Mouse (Mus musculus): ENCODE data around the gene Sycp1.

Gene Sycp1

DNA sequence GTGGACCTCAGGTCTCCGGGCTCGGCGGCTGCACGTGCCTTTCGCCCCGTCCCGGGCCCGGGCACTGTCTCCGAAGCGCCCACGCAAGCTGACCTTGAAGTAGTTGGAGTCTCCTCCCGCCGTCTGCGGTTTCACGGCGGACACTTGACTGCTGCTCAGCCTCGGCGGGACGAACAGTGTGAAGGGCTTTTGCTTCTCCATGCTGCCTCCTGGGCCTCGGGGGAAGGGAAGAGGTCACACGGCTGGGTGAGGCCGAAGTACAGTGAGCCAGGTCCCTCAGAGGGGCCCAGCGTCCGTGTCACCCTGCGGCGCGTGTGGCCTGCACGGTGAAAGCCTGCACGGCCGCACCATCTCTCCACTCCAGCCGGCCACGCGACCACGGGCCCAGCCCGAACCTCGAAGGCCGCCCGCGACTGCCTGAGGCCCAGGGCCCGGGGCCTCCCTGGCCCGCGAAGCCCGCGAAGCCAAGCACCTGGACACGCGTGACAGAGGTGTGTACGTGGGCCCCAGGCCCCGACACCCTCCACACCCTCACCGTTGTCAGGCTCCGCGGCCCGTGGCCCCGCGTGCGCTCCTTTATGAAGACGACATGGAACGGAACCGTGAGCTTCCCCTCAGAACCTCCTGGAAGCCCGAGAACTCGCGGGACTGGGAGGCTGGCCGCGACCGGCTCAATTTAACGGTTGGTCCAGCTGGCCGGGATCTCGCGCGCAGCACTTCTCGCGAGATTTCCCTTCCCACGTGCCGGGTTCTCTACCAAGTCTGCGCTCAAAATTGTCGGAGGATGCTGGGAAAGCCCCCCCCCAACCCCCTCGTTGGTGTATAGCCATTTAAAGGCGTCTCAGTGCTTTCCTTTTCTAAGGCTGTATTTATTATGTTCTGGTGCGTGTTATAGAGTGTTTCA, at the start of gene Sycp1:
TSS of gene Sycp1 (minus strand) at position 650 of the 904 bp plus-strand sequence.
- DNase-seq (ENCODE audit: extremely low read depth, low read depth) = no peak

GRCm38 (mm10) chr3:102980349-102980736, 44.4 kb upstream of the Sycp1 start:
- DNase-seq (ENCODE audit: extremely low read depth, low read depth) = no peak

DNA sequence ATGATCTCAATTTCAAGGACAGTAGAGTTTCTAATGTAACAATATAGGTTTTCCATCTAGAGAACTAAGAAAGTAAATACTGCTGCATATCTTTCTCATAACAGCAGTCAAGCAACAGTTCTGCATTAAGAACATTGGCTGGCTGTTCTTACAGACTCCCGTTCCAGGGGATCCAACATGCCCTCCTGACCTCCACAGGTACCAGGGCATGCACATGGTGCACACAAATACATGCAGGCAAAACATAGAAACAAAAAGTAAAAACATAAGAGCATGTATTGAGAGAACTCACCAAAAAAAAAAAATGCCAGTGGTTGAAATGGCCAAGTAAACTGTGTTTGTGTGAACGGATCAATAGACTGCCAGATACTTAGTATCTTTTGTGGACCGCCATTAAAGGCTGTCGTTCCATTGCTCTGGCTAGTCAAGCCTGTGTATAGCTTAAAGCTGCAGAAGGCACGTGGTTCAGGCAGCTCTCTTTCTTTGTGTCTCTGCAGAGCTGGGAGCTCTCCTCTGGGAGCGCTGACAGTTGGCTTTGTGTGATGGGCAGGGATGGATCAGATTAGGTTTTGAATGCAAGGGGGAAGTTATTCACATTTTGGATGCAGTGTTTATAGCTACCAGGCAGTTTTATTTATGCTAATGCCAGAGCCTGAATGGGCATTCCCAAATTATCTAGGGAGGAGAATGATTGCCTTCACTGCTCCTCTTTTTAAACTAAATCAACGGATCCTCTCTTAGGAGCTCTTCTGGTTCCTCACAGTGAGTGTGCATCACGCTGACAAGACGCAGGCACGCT, 43.8 kb upstream of the Sycp1 start:
- DNase-seq (ENCODE audit: extremely low read depth, low read depth) = no peak

DNA sequence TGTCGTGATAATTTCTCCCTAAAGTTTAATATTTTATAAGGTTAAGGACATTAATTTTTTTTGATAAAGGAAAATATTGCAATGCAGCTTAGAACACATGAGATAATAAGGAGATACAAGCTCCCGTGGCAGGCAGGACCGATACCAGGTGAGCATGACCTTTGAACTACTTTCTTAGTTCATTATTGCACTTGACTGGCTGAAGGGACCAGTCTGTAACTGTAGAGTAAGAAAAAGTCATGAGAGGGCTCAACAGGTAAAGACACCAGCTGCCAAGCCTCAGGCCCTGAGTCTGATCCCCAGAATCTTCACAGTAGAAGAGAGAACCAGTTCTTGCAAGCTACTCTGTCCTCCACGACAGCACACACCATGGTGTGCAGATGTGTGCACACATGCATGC, 41.0 kb upstream of the Sycp1 start:
- DNase-seq (ENCODE audit: extremely low read depth, low read depth) = no peak

- DNase-seq (ENCODE audit: extremely low read depth, low read depth) = no peak
Observed at GRCm38 (mm10) chr3:102970508-102970907, 34.6 kb upstream of the Sycp1 start.

DNA sequence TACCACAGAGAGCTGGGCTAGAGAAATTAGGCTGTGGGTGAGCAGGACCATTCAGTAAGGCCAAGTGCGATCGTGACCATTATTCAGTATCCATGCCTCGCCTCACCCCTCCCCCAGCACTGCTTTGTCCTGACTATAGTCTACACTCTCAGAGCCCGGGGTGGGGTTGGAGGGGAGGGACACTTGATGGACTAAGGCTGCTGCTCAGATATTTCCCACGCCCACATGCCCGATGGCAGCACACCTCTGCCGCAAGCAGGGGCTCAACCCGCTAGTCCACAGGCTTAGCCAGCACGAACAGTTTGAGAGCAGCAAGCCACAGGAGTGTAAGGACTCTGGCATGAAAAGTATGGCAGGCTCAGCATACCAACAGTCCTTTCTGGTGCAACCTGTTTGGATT, 34.2 kb upstream of the Sycp1 start:
- no peak for DNase-seq (ENCODE audit: extremely low read depth, low read depth)

DNA sequence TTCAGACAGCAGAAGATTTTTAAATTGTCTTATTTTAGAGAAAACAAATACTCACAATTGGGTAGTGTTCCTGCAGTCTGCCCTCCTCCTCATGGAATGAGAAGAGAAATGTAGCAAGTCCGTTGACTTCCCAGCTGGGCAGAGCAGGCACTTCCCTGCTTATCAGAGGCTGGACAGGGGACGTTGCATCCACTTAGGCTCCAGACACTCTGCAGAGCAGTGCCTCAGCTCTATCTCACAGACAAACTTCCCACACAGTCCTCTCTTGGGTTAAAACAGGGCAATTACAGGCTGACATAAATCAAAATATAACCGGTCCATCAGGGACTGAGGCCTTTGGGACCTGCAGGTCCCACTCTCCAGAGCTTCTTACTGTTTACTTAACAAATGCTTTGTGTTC, 28.1 kb upstream of the Sycp1 start, which contains the start of gene Nr1h5:
TSS of gene Nr1h5 (minus strand) at position 101 of the 400 bp plus-strand sequence.
- no peak for DNase-seq (ENCODE audit: extremely low read depth, low read depth)

- no peak for DNase-seq (ENCODE audit: extremely low read depth, low read depth)
Observed at GRCm38 (mm10) chr3:102955596-102955995, 19.7 kb upstream of the Sycp1 start.

DNA sequence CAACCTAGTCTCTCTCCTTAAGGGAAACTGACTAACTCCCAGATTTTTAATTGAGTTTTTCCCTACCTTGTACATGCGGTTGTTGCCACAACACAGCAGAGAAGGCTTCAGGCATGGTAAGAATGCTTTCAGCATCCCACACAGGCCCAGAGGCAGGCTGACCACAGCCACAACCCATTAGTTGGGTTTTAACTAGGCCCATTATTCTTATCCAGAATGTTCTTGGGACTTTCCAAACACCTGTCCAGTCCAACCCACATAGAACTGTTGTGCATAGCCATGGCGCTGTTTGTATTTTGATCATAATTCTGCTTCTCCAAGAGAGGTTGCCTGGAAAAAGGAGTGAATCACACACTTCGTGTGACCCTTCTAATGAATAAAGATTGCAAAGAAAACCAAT, 19.2 kb upstream of the Sycp1 start:
- DNase-seq (ENCODE audit: extremely low read depth, low read depth) = no peak

DNA sequence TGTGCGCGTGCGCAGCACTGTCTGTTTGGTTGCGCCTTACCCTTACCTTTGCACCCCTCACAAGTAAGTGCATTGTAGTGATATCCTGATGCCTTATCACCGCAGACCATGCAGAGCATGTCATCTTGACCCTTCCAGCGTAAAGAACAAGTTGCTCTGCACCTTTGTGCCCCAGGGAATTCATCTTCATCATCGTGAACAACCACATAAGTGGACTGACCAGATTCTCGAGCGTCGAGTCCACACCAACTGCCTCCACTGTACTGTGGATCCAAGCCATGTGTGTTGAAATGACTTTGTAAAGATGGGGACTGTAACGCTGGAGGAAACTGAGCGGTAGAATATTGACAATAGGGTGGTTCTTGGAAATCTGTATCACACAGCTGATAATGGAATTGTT, 18.6 kb upstream of the Sycp1 start:
- no peak for DNase-seq (ENCODE audit: extremely low read depth, low read depth)

DNA sequence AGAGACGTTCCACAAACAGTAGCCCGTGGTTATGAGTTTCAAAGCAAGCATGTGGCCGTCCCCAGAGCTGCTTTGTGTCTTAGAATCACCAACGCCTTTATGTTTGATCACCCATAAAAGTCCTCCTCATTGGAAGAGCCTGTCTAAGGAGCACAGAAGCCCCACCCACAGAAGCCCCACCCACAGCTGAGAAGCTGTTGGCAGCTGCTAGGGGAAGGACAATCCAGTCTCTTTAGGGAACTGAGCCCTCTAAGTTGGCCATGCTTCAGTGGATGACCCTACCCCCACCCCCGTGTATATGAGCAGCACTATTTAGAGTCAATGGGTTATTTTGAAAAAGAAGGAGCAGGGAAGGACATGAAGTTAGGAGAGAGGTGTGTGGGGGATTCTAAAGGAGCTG, 11.0 kb upstream of the Sycp1 start:
- DNase-seq (ENCODE audit: extremely low read depth, low read depth) = peak; percentile 41

GRCm38 (mm10) chr3:102946312-102946711, 10.4 kb upstream of the Sycp1 start:
- DNase-seq (ENCODE audit: extremely low read depth, low read depth) = no peak

DNA sequence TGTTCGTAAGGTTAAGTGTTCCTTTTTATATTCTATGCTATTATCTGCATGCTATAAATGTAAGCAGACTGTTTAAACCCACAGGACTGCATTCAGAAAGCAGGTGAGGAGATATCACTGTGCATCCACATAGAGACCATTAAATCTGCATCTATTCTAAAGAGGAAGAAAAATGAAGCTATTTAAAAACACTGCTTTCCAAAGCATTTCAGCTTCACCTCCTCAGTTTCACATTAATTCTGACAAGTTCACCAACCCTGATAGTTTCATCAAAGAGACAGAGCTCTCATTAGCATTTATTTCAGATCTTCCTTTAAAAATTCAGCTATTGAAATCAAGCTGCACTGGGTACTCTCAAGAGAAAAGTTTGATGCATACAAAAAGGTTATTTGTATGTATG, 2.2 kb upstream of the Sycp1 start:
- DNase-seq (ENCODE audit: extremely low read depth, low read depth) = no peak

- DNase-seq (ENCODE audit: extremely low read depth, low read depth) = no peak
Observed at GRCm38 (mm10) chr3:102899136-102899535, 36.8 kb downstream of the Sycp1 start.

DNA sequence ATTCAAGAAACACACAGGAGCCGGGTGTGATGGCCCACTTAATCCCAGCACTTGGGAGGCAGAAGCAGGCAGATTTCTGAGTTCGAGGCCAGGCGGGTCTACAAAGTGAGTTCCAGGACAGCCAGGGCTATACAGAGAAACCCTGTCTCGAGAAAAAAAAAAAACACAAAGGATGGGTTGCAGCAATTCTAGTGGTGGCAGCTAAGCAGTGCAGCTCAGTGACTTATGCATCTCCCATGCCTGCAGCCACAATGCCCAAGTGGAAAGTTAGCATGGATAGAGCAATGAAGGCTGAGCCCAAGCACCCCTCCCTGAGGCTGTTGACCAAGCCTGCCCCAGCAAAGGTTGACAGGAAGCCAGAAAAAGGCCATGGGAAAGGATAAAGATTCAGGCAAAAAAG, 55.4 kb downstream of the Sycp1 start:
- no peak for DNase-seq (ENCODE audit: extremely low read depth, low read depth)

- no peak for DNase-seq (ENCODE audit: extremely low read depth, low read depth)
Observed at GRCm38 (mm10) chr3:102848661-102849060, 87.2 kb downstream of the Sycp1 start.

GRCm38 (mm10) chr3:102842386-102842785, 93.5 kb downstream of the Sycp1 start:
- no peak for DNase-seq (ENCODE audit: extremely low read depth, low read depth)

DNA sequence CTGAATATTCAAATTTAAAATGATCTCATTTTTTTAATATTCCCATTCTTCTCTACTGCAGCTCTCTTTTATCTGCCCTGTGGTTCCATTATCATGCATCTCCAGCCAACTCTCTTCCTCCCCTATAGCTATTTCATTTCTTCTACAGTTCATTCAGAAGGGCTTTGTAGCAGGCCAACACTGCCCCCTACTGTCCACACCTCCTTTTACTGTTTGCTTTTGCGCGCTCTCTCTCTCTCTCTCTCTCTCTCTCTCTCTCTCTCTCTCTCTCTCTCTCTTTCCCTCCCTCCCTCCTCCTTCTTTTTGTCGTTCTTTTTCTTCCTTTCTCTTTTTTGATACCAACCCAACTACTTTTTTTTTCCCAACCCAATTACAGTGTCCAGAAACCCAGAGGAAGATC, 132.0 kb downstream of the Sycp1 start:
- DNase-seq (ENCODE audit: extremely low read depth, low read depth) = peak; percentile 87

DNA sequence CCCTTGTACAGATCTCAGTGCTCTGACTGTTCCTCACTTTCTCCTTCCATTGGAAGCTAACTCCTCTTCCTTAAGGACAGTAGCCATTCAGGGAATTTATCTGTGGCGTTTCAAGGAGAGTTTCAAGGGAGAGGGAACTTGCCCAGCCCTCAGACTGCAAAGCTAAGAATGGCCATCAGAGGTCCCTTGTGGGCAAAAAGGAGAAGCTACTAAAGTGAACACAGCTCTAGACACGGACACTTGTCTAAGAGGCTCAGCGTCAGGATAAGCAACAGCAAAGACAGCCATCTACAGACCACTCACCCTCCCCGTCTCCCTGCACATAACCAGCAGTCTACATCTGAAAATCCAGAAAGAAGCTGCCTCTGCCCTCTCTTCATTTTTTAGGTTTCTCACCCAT, 148.5 kb downstream of the Sycp1 start:
- peak; percentile 17 for DNase-seq (ENCODE audit: extremely low read depth, low read depth)

GRCm38 (mm10) chr3:102782618-102783017, 153.3 kb downstream of the Sycp1 start, which contains the start of gene Tshb:
TSS of gene Tshb (minus strand) at chr3:102782718.
- no peak for DNase-seq (ENCODE audit: extremely low read depth, low read depth)

- DNase-seq (ENCODE audit: extremely low read depth, low read depth) = no peak
Observed at GRCm38 (mm10) chr3:102773018-102773417, 162.9 kb downstream of the Sycp1 start.

Measured in MEL-GATA-1-ER (cell line).